Mouse (Mus musculus) heart, postnatal 0 days (tissue): ENCODE results near the gene Cass4. TPM values are rescaled to one million over a fixed set of nuclear protein-coding genes. Genes with fewer than 3 reads are reported as not detected.

Experiments used
- ATAC-seq: fragments of 200-750 bp; cut with Nextera tagmentation; 2 replicates; pipeline ENCODE4 v1.8.0; 2017; ENCODE audit warnings: low read depth, moderate number of reproducible peaks, moderate library complexity; ENCODE audit not compliant: insufficient read depth
- DNase-seq: peaks from one replicate; pipeline ENCODE4 v3.0.0-alpha.2; 2016; ENCODE audit warnings: low spot score
- H3K27ac ChIP-seq: fragments of 300-500 bp; sonication (generic); 2 replicates; pipeline ENCODE4 v1.5.1; 2014; ENCODE audit warnings: low read depth, mild to moderate bottlenecking
- H3K27me3 ChIP-seq: fragments of 300-500 bp; sonication (generic); 2 replicates; pipeline ENCODE4 v1.6.1; 2014; ENCODE audit warnings: low read length, mixed read lengths; ENCODE audit not compliant: control insufficient read depth, insufficient read depth
- H3K36me3 ChIP-seq: fragments of 300-500 bp; sonication (generic); replicated peaks from 2 replicates; pipeline ENCODE4 v1.6.1; 2014; ENCODE audit warnings: low read length, mixed read lengths; ENCODE audit not compliant: control insufficient read depth, insufficient read depth
- H3K4me1 ChIP-seq: fragments of 300-500 bp; sonication (generic); 2 replicates; pipeline ENCODE4 v1.6.1; 2014; ENCODE audit warnings: antibody characterized with exemption; ENCODE audit not compliant: control insufficient read depth, insufficient read depth
- H3K4me2 ChIP-seq: fragments of 300-500 bp; sonication (generic); 2 replicates; pipeline ENCODE4 v1.6.1; 2014; ENCODE audit warnings: low read depth, mild to moderate bottlenecking, low read length, moderate library complexity
- H3K4me3 ChIP-seq: fragments of 300-500 bp; sonication (generic); 2 replicates; pipeline ENCODE4 v1.5.1; 2014; ENCODE audit warnings: low read depth, low read length
- H3K9ac ChIP-seq: fragments of 300-500 bp; sonication (generic); replicated peaks from 2 replicates; pipeline ENCODE4 v1.6.1; 2014; ENCODE audit warnings: low read depth, low read length, mixed read lengths
- H3K9me3 ChIP-seq: fragments of 300-500 bp; sonication (generic); replicated peaks from 2 replicates; pipeline ENCODE4 v1.6.1; 2016; ENCODE audit warnings: low read length; ENCODE audit not compliant: control insufficient read depth
- CTCF ChIP-seq: IDR thresholded peaks from 2 replicates; pipeline ENCODE4 v1.5.1; 2016; ENCODE audit warnings: antibody characterized with exemption, control low read depth, low read depth
- EP300 ChIP-seq: IDR thresholded peaks from 2 replicates; pipeline ENCODE4 v1.6.1; 2016; ENCODE audit warnings: antibody characterized with exemption, low read depth
- WGBS: fragments of 180-500 bp; shearing (Covaris S2); extraction: QIAGEN DNeasy Blood & Tissue Kit; methylation state at CpG from one replicate; pipeline ENCODE4 v1.1.7; 2014; 5-methylcytosine and 5-hydroxymethylcytosine counted together
- polyA plus RNA-seq: library from polyadenylated mRNA; unstranded; fragments of >200 nt; fragmentation: Nextera tagmentation; extraction: Ambion mirVana; gene quantifications from 2 replicates; pipeline ENCODE4 v1.2.1, GENCODE M21; 2015
- total RNA-seq: library from RNA; depleted of rRNA; stranded (reverse); fragments of >200 nt; gene quantifications from 2 replicates; pipeline ENCODE4 v1.2.3, GENCODE M21; 2014; ENCODE audit warnings: low replicate concordance

Gene Cass4
- total and polyA plus RNA-seq, 2 experiments from 2014 or later, result 0.20 to 1.1 TPM

- Histone ChIP-seq H3K4me1 (no peaks in the 10 kb centered on the region), H3K4me2 (no peak overlapping the region), H3K9ac (no peak overlapping the region), H3K36me3 (peaks cover 59% of the 10 kb centered on the region), H3K27ac (no peak overlapping the region), H3K27me3 (no peaks in the 10 kb centered on the region), H3K4me3 (no peak overlapping the region), H3K9me3 (no peaks in the 10 kb centered on the region)
- no peak for TF ChIP-seq EP300
- no peak for TF ChIP-seq CTCF
- WGBS, result 82% methylated on average over 9 of the region's 9 CpGs
- DNase-seq, result no peak
- no peak for ATAC-seq
Observed at GRCm38 (mm10) chr2:172354761-172355160, 38.8 kb upstream of the Cass4 start.

- Histone ChIP-seq H3K27ac (no peak overlapping the region), H3K36me3 (peaks cover 59% of the 10 kb centered on the region), H3K4me3 (no peak overlapping the region), H3K9me3 (no peaks in the 10 kb centered on the region), H3K4me1 (no peaks in the 10 kb centered on the region), H3K9ac (no peak overlapping the region), H3K4me2 (no peak overlapping the region), H3K27me3 (no peaks in the 10 kb centered on the region)
- TF ChIP-seq EP300, result no peak
- TF ChIP-seq CTCF, result no peak
- no peak for DNase-seq
- no peak for ATAC-seq
- WGBS, result 89% methylated on average over 5 of the region's 5 CpGs
Observed at GRCm38 (mm10) chr2:172355833-172356232, 37.8 kb upstream of the Cass4 start.

- Histone ChIP-seq H3K4me3 (no peak overlapping the region), H3K9me3 (no peaks in the 10 kb centered on the region), H3K36me3 (peaks cover 69% of the 10 kb centered on the region), H3K4me1 (no peaks in the 10 kb centered on the region), H3K27me3 (no peaks in the 10 kb centered on the region), H3K4me2 (no peak overlapping the region), H3K9ac (no peak overlapping the region), H3K27ac (no peak overlapping the region)
- ATAC-seq, result no peak
- DNase-seq, result no peak
- 84% methylated on average over 7 of the region's 7 CpGs for WGBS
- TF ChIP-seq EP300, result no peak
- no peak for TF ChIP-seq CTCF
Observed at GRCm38 (mm10) chr2:172363176-172363575, 30.4 kb upstream of the Cass4 start.

DNA sequence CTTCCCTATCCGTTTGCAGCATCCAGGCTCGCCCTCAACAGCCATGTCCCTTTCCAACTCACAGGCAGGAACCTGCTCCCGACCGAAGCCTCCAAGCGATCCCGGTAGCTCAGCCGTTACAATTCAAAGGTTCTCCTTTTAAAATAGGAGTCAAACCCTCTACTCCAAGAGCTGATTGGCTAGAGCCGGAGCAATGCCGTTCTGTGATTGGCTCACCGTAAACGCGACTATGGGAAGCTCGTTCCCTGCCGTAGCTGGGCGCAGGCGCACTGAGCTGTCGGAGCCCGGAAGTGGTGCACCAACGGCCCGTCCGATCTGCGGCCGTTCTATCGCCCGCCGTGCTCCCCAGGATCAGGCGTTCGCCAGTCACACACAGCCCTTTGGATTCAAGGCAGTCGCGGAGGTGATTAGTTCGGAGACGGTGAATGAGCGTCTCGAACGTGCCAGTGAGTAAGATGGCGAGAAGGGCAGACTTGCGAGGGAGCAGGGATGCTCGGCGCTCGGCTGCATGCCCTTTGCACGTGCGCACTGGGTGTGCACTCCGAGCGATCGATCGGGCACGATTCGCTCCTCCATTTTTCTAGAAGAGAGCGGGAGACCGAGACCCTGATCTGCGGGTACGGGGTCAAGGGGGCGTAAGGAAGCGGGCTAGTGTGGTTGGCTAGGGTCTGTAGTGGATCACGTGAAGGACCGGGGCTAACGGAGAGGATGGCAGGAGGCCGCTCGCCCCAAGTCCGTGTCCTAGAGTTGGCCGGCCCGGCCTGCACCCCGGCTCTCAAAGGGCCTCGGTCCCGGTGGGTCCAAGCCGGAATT is 23.0 kb upstream of the Cass4 start, which contains the start of the genes Aurka and Cstf1:
TSS of gene Aurka (minus strand) at position 125 of the 813 bp plus-strand sequence.
TSS of gene Cstf1 (plus strand) at position 271 of the 813 bp plus-strand sequence.
- ATAC-seq (peak; percentile 98), DNase-seq (peak; percentile 94)
- H3K27ac ChIP-seq, result peak within 1 kb of the TSS; percentile 87
- H3K27me3 ChIP-seq, result no peaks in the 10 kb centered on the region
- TF ChIP-seq CTCF (no peak), EP300 (0 out of 2 replicates have a peak, but pooled peaks have one; percentile 52)
- peaks cover 14% of the 10 kb centered on the region for H3K4me1 ChIP-seq
- no peaks in the 10 kb centered on the region for H3K9me3 ChIP-seq
- peak within 1 kb of the TSS; percentile 98 for H3K4me2 ChIP-seq
- H3K9ac ChIP-seq, result peak within 1 kb of the TSS; percentile 98
- peak within 1 kb of the TSS; percentile 99 for H3K4me3 ChIP-seq
- WGBS, result under 1% methylated on average over 66 of the region's 66 CpGs
- H3K36me3 ChIP-seq, result peaks cover 45% of the 10 kb centered on the region

- no peaks in the 10 kb centered on the region for H3K9me3 ChIP-seq
- H3K9ac ChIP-seq, result peak overlapping the region; percentile 98
- H3K4me2 ChIP-seq, result peak overlapping the region; percentile 98
- DNase-seq, result no peak
- peaks cover 47% of the 10 kb centered on the region for H3K36me3 ChIP-seq
- ATAC-seq, result no peak
- H3K4me1 ChIP-seq, result peaks cover 14% of the 10 kb centered on the region
- WGBS, result under 1% methylated on average over 11 of the region's 11 CpGs
- no peak for TF ChIP-seq CTCF
- no peak for TF ChIP-seq EP300
- H3K27me3 ChIP-seq, result no peaks in the 10 kb centered on the region
- peak overlapping the region; percentile 99 for H3K4me3 ChIP-seq
- H3K27ac ChIP-seq, result peak overlapping the region; percentile 87
Observed at GRCm38 (mm10) chr2:172371258-172371657, 22.3 kb upstream of the Cass4 start.
